Mouse (Mus musculus) inflammation-experienced regulatory T-cells, adult 6 months (primary cell): ENCODE results near the gene Gm5800. TPM values are rescaled to one million over a fixed set of nuclear protein-coding genes. Genes with fewer than 3 reads are reported as not detected.
"Not testable (repeated sequence)": the region's sequence is repeated elsewhere in the genome, so short reads cannot be mapped to it uniquely, and the experiment has no call there.

Experiments
- ATAC-seq: one replicate; pipeline ENCODE4 v1.8.0; 2017
- polyA plus RNA-seq, 3 experiments: library from polyadenylated mRNA; unstranded; fragments of 100-300 nt; shearing (Covaris generic); gene quantifications; one replicate each; pipeline ENCODE4 v1.2.1; 2017

The Gm5800 gene
- not detected for polyA plus RNA-seq

DNA sequence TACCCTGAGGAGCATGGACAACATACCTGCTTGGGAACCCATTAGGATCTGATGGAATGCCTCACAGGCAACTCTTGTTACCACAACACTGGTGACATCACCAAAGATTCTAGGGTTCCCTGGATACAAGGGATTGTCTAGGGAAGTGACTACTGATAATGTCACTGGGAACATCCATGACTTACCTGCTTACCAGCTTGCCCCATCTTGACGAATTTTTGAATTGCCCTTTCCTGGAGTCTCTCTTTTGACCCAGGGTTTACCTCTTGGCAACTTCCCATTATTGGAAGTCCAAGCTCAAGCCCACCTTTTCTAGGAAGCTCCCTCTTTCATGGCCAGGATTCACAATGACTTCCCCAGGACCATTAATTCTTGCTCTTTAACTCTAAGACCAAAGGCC lies at the start of gene Gm5800:
Gene Gm5800, minus strand, starts transcription at position 101 of the 400 bp plus-strand sequence.
- no peak for ATAC-seq

DNA sequence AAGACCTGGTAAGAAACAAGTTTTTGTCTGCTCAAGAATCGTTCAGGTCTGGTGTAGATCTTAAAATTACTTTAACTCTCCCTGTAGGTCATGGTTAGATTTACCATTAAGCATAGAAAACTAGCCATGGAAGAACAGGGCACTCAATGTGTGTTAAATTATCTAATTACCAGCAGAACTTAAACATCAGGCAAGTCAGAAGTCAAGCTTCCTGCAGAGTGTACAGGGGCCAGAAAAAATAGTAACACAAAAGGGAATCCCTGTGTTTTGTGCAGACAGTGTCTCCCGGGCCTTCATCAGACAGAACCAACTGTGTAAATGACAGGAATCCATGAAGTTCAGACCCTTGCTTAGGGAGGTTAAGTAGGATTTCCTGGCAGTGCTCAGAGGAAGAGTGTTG lies 39.0 kb upstream of the Gm5800 start:
- ATAC-seq: no peak

DNA sequence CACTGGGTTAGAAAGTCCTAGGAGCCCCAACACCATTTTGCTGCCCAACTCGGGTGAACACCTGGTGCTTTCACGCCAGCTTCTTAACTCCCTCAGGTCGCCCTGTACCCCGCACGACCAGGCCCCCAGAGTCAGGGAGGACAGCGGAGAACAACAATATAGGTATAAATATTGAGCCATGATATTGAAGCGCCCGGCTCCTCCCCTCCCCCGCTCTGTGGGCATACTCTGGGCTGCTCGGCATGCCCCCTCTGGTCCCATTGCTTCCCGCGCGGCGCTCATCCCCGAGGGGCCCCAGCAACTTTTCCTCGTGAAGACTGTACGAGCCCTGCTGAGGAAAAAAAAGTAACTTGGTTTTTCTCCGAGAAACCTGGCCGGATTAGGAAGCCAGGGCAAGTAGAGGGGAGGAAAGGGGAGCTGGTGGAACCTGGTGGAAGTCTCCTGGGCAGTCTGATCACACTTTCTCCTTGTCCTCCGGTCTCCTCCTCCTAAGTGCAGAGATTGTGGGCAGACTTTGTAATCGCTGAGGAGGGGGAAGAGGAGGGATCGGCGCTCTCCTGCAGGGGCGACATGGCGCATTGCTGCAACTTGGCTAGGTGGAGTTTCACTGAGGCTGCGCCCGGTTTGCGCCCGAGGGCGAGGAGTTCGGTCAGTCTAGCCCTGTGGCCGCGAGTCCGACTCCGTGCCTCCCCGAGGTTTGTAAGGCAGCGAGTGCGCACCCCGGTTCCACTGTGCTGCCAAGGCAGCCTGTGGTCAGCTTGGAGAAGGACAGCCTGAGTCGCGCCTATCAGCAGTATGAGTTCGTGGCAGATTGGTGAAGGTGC lies 23.6 kb upstream of the Gm5800 start:
- ATAC-seq: no peak

DNA sequence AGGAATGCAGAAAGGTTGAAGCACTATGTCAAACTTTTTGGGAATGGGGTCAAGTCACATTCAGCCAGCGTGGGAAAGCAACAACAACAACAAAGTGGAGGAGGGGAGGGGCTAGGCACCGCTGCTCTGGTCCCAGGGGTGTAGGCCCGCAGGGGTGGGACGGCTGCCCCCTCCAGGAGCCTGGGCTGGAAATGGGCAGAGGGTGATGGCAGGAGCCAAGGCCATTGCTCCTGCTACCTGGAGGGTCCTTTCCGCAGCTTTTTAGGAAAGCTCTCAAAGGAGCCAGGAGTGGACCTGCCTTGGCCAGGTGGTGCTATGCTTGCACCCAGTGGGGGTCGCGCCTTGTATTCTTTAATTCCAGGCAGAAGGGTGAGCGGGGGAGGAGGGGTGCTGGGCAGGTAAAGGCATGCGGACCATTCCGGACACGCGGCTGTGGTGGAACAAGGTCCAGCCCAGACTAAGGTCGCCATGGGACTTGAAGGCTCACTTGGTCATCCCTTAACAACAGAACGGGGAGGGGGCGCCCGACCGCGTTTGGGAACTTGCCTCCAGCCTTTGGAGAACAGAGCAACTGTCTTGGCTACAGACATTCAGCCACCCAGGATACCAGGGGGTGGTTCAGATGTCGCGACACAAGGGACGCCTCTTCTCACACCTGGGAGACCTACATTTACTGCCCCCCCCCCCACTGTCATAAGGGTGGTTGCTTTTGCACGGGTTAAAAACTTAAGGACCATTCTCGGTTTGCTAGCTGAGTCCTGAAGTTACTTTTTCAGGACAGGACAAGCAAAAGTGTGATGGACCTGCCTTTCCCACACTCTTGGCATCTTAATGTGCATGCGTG lies 22.4 kb upstream of the Gm5800 start:
- no peak for ATAC-seq

DNA sequence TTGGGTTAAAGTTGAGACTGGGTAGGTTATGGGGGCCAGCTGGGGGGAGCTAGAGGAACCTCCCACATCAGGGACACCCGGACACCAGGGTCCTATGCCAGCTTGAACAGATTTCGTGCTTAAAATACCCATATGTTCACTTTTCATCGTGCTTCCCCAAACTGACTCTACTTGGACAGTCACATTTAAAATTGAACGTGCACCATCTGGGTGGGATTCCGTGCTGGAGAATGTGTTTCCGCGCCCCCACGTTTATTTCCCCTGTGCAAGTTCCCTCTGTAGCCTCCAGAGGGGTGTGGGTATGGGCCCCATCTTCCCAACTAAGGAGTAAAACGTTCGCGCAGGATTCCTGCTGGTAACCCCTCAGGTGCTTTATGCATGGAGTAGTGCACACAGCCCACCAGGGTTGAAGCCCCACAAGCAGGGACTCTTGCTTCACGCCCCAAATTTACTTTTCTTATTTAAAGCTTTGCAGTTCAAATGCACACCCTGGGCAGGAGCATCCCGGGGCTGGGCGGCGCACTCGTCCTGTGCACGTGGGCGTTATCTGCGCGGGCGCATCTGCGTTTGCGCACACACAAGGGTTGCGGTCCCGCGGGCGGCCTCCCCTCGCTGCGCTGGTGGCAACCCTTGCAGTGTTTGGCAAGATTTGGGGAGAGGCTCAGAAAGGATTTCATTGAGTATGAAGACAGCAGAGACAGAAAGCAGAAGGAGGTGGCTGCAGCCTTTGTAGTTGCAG lies 21.6 kb upstream of the Gm5800 start:
- no peak for ATAC-seq

DNA sequence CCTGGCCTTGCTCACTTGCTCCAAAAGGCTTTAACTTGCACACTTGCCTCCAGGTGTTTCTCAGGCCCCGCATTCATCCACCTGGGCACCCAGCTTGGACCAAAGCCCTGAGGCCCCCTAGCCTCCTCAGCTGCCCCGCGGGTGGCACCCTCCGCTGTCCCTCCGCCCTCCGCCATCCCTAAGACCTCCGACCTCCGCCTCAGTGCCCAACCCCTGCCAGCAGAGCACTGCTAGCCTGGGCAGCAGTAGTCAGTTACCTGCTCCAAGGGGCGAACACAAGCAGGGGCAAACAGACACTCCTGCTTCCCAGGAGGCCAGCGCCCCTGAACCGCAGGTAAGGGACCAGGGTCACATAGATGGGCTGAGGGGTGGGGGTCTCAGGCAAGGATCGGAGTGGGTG lies 21.0 kb upstream of the Gm5800 start:
- no peak for ATAC-seq

DNA sequence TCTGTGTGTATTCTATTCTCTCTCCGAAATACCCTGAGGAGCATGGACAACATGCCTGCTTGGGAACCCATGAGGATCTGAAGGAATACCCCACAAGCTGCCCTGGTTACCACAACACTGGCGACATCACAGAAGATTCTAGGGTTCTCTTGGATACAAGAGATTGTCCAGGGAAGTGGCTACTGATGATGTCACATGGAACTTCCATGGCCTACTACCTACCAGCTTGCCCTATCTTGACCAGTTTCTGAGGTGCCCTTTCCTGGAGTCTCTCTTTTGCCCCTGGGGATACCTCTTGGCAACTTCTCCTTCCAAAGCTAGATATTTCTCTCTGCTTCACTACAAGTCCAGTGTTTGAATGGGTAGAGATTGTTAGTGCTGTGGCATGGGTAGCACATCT lies 21.6 kb downstream of the Gm5800 start, which contains the start of gene Gm17079:
Gene Gm17079, minus strand, starts transcription at position 101 of the 400 bp plus-strand sequence.
- not testable (repeated sequence) for ATAC-seq

DNA sequence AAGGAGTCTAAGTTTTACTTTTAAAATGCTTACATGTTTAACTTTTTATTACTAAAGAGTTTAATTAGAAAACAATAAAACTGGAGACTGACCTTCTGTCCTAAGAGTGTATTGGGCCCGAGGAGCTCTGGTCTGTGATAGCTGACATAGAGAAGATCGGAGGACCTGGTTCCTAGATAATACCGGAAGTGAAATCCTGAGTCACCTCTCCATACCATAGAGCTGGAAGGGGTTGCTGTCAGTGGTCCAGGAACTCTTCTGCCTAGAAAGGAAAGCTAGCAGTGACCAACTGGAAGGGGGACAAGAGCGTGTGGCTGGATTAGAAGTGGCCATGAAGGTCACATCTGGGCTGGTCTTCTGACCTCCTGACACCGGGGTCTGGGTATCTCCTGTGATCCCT lies 39.7 kb downstream of the Gm5800 start:
- ATAC-seq: no peak

Other genes with a start within 250 kb of the Gm5800 start
- not detected for gene Gm5622, start 164.4 kb downstream of the Gm5800 start, polyA plus RNA-seq
- not detected for gene Gm17175, start 143.1 kb downstream of the Gm5800 start, polyA plus RNA-seq
- gene Gm17174, start 125.0 kb downstream of the Gm5800 start, polyA plus RNA-seq: not detected
- not detected for gene Gm17078, start 105.9 kb downstream of the Gm5800 start, polyA plus RNA-seq
- gene Gm4181, start 81.5 kb downstream of the Gm5800 start, polyA plus RNA-seq: not detected
- not detected for gene Gm17079, start 21.7 kb downstream of the Gm5800 start, polyA plus RNA-seq
- not detected for gene Ang4, start 56.4 kb upstream of the Gm5800 start, polyA plus RNA-seq
- not detected for gene AY358078, start 82.9 kb upstream of the Gm5800 start, polyA plus RNA-seq
- not detected for gene Ear6, start 136.5 kb upstream of the Gm5800 start, polyA plus RNA-seq
- 10 to 100 TPM; 26.7 to 75.2 (median 69.3) TPM for gene Mettl17, start 167.7 kb upstream of the Gm5800 start, polyA plus RNA-seq
- under 1 TPM; 0.29 to 0.40 (median 0.34) TPM for gene Slc39a2, start 175.7 kb upstream of the Gm5800 start, polyA plus RNA-seq
- gene Ndrg2, start 197.0 kb upstream of the Gm5800 start, polyA plus RNA-seq: 10 to 100 TPM in 2 of 3 experiments, 1 to 10 TPM in 1; 9.3 to 31.1 (median 21.3) TPM
- gene Tppp2, start 201.2 kb upstream of the Gm5800 start, polyA plus RNA-seq: not detected
- not detected for gene Rnase13, start 205.6 kb upstream of the Gm5800 start, polyA plus RNA-seq